Mouse (Mus musculus): Measurements from ENCODE around the gene Zcchc12. TPM values are rescaled to one million over a fixed set of nuclear protein-coding genes. Genes with fewer than 3 reads are reported as not detected.

Zcchc12 gene
- total RNA-seq (2021): 100 to 1,000 TPM in 1 of 2 experiments, 10 to 100 TPM in 1; 88.0 to 143 TPM

DNA sequence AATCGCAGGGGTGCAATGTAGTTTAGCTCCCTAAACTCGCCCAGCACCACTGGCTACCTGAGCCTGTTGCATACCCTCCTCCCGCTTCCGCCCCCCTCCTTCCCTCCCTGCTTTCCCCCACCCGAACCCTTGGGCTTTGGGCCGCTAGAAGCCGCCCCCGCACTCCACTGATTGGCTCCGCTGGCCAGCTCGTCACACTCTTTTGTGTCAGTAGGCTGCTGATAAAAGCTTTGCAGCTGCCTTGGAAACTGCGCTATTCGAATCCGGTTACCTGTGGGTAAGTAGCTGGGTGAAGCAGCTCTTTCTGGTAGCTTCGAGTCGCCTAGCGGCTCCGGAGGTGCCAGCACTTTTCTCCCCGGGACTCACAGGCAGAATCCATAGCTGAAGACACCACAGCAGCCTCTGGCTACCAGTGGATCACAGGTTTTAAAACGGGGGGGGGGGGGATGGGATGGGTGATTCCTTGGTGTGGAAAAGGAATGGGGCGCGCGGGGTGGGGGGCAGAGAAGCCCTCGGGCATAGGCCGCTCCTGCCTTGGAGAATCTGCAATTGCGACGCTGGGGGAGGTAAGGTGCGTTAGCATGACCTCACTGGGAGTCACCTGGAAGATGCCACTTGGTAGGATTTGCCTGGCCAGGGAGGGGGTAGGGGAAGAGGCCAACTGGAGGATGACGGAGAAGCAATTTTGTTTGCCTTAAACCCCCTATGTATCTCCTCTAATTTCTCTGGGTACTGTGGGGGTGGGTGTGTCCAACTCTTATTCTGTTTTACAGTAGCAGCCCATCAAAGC is at the start of gene Zcchc12:
Zcchc12 (plus strand) TSS at position 169 of the 790 bp plus-strand sequence.
- peak; percentile 23 for DNase-seq
- intact Hi-C loops (cut with DNase I): no loop called here

DNA sequence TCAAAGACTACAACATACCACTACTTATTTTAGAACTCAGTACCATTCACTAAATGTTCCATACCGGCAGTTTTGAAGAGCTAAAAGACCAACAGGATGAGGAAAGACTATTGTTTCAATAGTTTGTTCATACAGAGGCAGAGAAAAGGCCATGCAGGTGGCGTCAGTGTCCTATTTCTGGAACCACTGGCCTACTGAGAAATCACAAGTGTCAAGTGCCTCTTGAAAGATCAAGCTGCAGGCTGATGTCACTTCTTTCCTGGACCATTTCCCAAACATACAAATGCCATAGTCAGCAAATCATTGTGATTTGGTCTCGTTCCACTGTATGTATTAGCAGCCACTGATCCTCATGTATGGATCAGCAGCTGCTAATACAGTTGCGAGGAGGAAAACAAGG is 49.0 kb upstream of the Zcchc12 start:
- no peak for DNase-seq
- intact Hi-C loops (cut with DNase I): no loop called here

DNA sequence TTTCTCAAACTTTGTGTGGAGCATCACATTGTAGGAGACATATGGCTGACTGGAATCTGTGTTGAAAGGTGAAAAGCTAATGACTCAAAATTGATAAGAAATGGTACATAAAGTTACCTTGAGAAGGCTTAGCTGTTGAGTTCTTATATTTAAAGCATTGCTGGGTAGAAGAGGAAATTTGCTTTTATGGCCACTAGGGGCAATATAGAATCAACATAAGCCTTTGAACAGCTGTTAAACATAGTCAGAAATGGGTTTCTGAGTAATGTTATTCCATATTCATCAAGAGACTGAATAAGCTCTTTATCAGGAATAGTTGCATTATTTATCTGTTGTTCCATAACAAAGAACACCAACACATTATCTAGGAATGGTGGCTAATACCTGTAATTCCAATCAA is 45.6 kb upstream of the Zcchc12 start:
- intact Hi-C loops (cut with DNase I): no loop called here
- no peak for DNase-seq

DNA sequence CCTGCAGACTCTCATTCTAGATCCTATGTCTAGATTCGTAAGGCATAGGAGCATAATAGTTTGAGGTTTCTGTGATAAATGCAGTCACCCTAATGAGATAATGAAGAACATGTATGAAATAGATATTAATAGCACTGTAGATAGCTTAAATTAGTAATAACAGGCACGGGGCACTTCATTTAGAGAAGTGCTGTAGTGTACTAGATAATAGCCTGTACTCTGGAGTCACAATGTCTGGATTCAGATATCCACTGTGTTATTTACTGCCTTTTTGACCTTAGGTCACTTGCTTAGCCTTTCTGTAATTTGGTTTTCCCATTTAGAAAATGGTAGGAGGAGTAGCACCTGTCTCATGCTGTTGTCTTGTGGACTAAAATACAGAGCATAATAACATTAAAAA is 39.0 kb upstream of the Zcchc12 start:
- DNase-seq: no peak
- intact Hi-C loops (cut with DNase I): no loop called here

DNA sequence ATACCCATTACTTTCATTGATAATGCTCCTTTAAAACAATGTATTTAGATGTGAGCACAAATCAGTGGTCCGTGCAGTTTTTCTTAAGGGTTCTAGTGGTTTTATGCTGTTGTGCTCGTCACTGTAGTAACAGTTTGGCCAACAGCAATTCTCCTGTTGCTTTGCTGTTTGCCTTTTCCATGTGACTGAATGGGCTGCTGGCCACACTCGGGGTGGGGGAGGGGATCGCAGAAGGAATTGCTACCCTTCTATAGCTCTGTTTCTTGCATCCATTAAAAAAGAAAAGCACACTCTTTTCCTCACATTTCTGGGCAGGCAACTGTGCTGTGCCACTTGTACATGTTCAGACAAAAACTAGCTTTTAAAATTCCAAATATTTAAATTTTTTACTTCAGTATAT is 34.1 kb upstream of the Zcchc12 start:
- peak; percentile 47 for DNase-seq
- intact Hi-C loops (cut with DNase I): no loop called here

DNA sequence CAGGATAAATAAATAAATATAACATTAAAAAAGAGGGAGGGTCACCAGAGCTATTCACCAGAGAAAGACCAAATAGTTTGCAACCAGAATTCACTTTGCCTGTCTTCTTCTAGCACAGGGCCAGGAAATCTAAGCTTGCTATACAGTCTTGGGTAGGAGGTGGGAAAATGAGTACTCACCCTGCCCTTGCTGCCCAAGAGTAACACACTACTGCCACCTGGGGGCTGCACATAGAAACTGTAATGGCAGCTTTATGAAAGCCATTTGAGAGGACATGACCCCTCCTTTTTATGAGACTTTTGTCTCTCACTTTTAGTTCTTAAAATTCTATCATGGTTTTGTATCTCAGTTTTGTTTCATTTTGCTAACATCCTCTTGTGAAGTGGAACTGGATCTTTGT is 12.1 kb upstream of the Zcchc12 start:
- intact Hi-C loops (cut with DNase I): no loop called here
- DNase-seq: peak; percentile 64

DNA sequence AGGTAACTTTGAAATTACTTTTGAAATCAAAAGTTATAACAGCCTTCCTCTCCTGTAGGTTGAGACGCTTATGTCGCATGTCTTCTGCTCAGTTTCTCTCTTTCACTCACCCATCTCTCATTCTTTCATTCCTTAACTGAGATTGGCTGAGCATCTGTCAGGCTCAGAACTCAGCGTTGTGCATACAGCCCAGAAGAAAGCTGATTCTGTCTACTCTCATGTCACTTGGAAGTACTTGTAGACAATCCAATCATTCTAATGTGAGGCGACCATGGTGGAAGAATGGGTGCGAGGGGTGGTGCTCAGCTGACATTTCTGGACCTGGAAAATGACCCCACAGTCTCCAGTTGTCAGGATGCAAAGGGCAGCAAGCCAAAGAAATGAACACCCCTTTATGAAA is 9.7 kb upstream of the Zcchc12 start:
- intact Hi-C loops (cut with DNase I): no loop called here
- DNase-seq: no peak

DNA sequence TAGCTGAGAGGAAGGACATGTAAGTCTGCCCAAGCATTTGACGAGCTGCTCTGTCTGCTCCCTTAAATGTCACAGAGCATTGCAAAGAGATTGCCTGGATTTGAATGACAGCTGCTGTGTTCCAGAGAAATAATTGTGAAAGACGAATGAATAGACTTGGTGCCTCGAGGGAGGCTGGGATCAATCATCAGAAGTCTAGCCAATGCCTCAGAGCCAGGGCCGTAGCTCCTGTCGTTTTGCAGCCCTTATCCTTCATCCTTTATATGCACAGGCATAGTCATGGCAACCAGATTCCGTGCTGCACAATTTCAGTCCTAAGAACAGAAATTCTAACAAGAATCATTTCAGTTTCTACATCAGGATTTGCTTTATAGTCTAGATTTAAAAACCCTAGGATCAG is 9.3 kb upstream of the Zcchc12 start:
- no peak for DNase-seq
- intact Hi-C loops (cut with DNase I): no loop called here

DNA sequence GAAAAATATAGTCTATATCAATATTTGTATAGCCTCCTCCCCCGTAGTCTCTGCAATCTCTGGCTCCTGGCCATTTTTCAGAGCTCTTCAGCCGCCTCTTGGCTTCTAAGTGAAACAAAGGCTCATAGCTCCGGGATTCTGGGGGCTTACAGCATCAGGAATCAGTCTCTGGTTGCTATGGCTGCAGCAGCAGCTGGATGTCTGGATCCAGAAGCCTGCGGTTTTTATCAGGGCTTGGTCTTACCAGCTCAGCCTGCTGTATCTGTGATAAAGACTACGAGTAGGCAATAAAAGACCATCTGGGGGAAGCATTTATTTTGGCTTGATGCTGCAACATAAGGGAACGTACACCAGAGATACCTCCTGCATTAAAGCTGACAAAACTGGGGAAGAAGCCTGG is 1.8 kb upstream of the Zcchc12 start:
- DNase-seq: no peak
- intact Hi-C loops (cut with DNase I): no loop called here

DNA sequence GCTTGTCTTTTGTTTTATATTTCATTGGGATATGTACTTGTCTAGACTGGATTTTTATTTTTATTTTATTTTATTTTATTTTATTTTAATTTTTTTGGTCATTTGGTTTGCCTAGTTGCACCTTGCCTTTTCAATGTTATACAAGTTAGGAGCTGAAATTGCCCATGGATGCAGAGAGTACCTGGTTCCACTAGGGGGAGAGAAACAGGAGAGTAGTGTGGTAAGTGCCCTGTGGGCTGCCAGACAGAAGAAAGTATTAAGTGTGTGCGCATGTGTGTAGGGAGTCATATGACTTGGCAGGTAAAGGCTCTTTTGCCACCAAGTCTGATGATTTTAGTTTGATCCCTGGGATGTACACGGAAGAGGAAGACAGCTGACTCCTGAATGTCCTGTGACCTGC is 13.8 kb downstream of the Zcchc12 start:
- DNase-seq: no peak
- intact Hi-C loops (cut with DNase I): no loop called here

DNA sequence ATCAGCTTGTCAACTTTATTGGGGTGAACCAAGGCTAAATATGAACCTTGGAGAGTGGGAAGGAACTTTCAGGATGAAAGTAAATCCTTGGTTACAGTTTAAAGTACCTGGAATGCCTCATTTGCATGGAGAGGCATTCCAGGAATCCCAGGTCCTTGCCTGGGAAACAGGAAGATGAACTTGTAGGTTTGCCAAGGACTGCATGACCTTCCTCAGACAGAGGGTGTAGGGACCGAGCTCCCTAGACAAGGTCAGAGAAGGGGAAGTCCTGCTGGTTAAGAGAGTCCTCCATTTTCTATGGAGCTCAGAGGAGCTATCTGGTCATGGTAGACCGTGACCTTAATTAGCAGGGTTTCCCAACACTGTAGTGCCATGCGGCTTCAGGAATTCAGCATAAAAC is 15.5 kb downstream of the Zcchc12 start:
- DNase-seq: no peak
- intact Hi-C loops (cut with DNase I): no loop called here

DNA sequence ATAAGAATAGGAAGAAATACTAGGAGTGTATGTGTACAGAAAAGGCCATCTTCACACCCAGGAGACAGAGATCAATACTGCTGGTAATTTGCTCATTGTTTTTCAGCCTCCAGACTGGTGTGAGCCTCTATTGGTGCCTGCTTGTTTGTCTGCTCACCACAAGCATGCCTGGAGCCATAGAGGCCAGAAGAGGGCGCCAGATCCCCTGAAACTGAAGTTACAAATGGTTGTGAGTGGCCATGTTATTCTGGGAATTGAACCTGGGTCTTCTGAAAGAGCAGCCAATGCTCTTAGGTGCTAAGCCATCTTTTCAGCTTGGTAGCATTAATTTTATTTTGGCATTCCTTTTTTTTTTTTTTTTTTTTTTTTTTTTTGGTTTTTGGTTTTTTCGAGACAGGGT is 25.7 kb downstream of the Zcchc12 start:
- intact Hi-C loops (cut with DNase I): no loop called here
- no peak for DNase-seq

DNA sequence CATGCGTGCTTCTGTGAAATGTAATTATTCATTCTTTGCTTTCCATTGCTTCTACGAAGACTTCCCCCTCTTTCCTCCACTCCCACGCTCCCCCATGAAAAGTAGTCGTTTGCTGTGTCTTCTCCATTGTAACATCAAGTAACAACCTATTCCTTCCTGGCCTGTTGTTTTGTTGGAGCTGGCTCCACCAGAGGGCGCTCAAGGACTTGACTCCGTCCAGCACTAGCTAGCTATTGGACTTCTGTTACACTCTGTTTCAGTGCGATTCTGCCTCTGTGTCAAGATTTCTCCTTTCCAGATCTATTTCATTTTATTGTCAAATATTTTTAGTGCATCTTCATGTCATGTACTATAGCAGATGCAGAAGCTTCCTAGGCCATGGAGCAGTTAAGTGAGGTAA is 30.1 kb downstream of the Zcchc12 start:
- peak; percentile 80 for DNase-seq
- intact Hi-C loops (cut with DNase I): loop anchor here (5.0 kb wide), 1 partner anchor 167 kb away; no protein-coding TSS in a partner anchor

DNA sequence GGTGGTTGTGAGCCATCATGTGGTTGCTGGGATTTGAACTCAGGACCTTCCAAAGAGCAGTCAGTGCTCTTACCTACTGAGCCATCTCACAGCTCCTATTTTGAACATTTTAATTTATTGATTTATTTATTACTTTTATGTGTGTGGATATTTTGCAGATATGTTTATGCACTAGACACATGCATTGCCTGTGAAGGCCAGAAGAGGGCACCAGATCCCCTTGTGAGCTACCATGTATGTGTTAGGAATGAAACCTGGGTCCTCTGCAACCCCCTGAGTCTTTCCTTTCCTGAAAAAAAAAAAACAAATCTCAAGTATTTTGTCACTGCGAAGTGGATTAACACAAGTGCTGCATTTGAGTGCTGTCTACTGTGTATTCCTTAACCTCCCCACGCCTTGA is 30.9 kb downstream of the Zcchc12 start:
- intact Hi-C loops (cut with DNase I): loop anchor here (5.0 kb wide), 1 partner anchor 166 kb away; no protein-coding TSS in a partner anchor
- peak; percentile 41 for DNase-seq

DNA sequence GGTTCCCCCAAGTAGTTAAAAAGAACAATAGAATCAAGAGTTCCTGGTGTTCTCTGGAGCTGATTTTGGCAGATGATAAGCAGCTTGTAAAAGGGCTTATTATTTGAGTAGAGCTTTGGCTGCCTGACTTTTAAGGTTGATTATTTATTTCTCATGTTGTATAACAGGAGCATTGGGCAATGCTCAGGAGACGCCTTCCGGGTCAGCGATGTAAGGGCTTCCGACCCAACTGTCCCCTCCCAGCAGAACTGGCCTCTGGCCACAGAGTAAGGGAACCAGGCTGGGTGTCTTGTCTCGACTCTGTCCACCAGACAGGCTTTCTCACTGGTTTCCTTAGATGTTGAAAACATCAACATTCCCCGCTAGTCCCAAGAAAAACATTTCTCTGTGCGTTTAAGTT is 33.2 kb downstream of the Zcchc12 start:
- no peak for DNase-seq
- intact Hi-C loops (cut with DNase I): loop anchor here (5.0 kb wide), 1 partner anchor 163 kb away; no protein-coding TSS in a partner anchor

DNA sequence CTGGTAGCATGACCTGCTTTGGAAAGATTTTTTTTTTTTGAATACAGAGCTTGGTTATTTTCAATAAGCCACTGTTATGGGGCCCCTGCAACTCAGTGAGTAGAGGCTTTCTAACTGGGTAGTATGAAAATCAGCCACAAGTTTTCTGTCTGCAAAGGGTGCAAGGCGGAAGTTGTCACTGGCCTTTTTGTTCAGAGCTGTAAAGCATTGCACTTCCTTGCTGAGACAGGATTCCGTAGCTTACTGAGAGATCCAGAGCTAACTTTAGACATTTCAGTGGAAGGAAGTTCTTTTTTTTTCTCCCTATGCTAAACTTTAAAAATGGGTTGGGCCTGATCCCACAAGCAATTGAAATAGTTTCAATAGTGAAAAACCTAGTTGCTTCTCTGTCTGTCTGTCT is 33.6 kb downstream of the Zcchc12 start:
- intact Hi-C loops (cut with DNase I): loop anchor here (5.0 kb wide), 1 partner anchor 163 kb away; no protein-coding TSS in a partner anchor
- no peak for DNase-seq

DNA sequence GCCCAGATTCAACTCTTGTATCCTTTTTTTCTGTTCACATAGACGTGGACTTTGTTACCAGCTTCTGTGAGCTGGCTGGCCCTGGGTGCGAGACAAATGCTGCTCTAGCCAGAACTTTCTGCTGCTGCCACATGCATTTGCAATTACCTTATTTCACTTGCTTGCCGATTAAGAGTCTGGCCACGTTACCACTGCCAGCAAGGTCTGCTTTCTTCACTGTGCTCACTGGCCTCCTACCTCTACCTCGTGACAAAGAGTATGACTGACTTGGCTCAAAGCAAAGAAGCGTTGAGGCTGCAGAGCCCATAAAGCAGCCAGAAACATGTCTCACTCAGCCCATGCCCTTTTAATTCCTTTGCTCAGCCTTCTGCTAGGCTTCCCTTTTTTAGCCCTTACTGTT is 39.9 kb downstream of the Zcchc12 start:
- DNase-seq: no peak
- intact Hi-C loops (cut with DNase I): no loop called here

Other genes with a start within 250 kb of the Zcchc12 start
- gene Il13ra1, start 83.8 kb upstream of the Zcchc12 start, total RNA-seq (2021): 1 to 10 TPM; 4.1 to 4.9 TPM
- gene Lonrf3, start 132.4 kb downstream of the Zcchc12 start, total RNA-seq (2021): 1 to 10 TPM; 4.7 to 5.6 TPM
- gene Gm6268, start 205.4 kb downstream of the Zcchc12 start, total RNA-seq (2021): not detected